Mouse (Mus musculus) testis, adult 2 months (tissue): ENCODE measurements around the gene Srebf2.

ENCODE experiments used
- CTCF ChIP-seq: fragments of 200-500 bp; IDR thresholded peaks from 2 replicates; pipeline ENCODE4 v1.5.1; 2012; ENCODE audit warnings: low read depth, mild to moderate bottlenecking, inconsistent platforms, low read length, moderate library complexity; ENCODE audit not compliant: control insufficient read depth, insufficient read depth, insufficient replicate concordance
- POLR2A ChIP-seq: fragments of 200-500 bp; IDR thresholded peaks from 2 replicates; pipeline ENCODE4 v1.6.1; 2012; ENCODE audit warnings: low read depth, mild to moderate bottlenecking, inconsistent platforms, low read length, moderate library complexity; ENCODE audit not compliant: control insufficient read depth

DNA sequence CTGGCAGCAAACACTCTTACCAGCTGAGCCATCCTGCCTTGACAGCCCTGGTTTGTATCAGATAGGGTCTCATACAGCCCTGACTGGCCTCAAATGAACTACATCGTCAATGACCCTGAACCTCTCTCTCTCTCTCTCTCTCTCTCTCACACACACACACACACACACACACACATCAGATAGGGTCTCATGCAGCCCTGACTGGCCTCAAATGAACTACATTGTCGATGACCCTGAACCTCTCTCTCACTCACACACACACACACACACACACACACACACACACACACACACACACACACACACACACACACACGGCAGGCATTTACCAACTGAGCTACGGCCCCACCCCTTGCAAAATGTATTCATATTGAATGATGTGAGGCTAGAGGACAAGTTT is 84.1 kb downstream of the Srebf2 start:
- TF ChIP-seq CTCF (no peak), POLR2A (no peak)
